Mouse (Mus musculus): ENCODE data around the gene Alg6.

Alg6 gene

DNA sequence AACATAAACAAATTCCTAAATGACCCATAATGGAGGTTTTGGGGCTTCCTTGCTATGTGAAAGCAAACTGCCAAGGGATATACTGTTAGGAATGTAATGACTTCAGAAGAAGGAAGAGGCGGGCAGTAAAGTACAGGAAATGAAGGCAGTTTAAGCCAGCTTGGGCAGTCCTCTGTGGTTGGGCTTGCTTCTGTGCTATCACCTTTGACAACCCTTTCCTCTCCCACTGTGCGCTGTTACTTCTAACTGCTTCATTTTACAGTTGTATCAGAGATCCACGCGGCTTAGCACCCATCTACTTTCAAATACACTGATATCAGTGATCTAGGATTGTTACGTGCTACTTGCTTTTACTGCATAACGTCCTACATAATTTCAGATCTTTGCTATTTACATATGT is 76.9 kb downstream of the Alg6 start:
- Histone ChIP-seq H3K4me3 (replicated peaks; ENCODE audit: low read length) (no peak overlapping the region), H3K27me3 (ENCODE audit: insufficient read depth, low read length) (no peaks in the 10 kb centered on the region), H3K36me3 (ENCODE audit: insufficient read depth, low read length) (no peaks in the 10 kb centered on the region), H3K9me3 (ENCODE audit: low read length) (no peaks in the 10 kb centered on the region), H3K4me1 (replicated peaks; ENCODE audit: low read depth, low read length) (no peaks in the 10 kb centered on the region)
- TF ChIP-seq CTCF (conservative IDR thresholded peaks at IDR 0.05; ENCODE audit: low read length), result no peak
- TF ChIP-seq POU5F1 (IDR thresholded peaks at IDR 0.05; ENCODE audit: borderline replicate concordance, low read length), result no peak
- no peak for TF ChIP-seq NANOG (IDR thresholded peaks at IDR 0.05; ENCODE audit: borderline replicate concordance, low read length)
